Mouse (Mus musculus): ENCODE results near the gene Rab11fip3.
"Not testable (repeated sequence)": the region's sequence is repeated elsewhere in the genome, so short reads cannot be mapped to it uniquely, and the experiment has no call there.

The Rab11fip3 gene

DNA sequence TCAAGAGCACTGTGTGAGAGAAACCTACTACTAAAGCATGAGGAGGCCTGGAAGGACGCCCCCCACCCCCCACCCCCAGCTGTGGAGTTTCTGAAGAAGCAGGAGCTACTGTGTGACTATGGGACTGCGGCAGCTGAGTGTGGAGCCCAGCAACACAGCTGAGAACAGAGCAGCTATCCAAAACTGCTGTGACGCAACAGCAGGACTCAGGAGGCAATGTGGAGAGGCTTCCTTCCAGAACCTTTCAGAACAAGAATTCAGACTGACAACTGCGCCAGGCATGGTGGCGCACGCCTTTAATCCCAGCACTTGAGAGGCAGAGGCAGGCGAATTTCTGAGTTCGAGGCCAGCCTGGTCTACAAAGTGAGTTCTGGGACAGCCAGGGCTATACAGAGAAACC lies 28.6 kb downstream of the Rab11fip3 start:
- DNase-seq (ENCODE audit: extremely low read depth, low read depth): not testable (repeated sequence)

DNA sequence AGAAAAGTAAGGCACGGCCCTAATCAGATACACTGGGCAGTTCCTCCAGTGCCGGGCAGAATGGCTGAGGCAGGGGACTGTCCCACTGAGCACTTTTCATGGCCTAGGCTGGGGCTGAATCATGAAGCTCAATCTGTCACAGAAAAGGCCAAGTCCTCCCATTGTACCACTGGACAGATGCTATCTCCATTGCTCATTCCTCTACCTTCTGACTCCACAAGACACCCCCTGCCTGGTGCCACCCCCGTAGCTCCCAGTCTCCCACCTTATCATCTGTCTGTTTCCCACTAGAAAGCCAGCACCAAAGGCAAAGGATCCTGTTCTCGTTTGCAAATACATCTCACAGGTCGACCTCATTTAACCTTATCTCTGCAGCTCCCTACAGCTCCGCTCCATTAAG lies 37.3 kb downstream of the Rab11fip3 start:
- DNase-seq (ENCODE audit: extremely low read depth, low read depth): no peak

DNA sequence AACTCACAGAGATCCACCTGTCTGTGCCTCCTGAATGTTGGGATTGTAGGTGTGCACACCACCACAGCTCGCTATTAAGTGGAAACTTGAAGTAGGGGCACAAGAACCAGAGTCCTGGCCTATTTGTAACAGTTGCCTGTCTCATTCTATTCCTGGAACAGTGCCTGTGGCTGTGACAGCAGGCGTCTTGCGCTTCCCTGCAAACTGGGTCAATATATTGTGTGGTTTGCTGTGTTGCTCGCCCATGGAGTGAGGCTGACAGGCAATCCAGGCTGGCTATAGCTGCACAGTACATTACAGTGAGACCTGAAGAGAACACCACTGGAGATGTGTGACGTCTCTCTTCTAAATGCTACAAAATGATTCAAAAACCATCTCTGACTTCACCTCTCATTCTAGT lies 37.8 kb downstream of the Rab11fip3 start:
- no peak for DNase-seq (ENCODE audit: extremely low read depth, low read depth)

- DNase-seq (ENCODE audit: extremely low read depth, low read depth): no peak
These were observed 41.1 kb downstream of the Rab11fip3 start for GRCm38 (mm10) chr17:26028261-26028660.

GRCm38 (mm10) chr17:26024674-26025073 lies 44.7 kb downstream of the Rab11fip3 start:
- DNase-seq (ENCODE audit: extremely low read depth, low read depth): no peak

DNA sequence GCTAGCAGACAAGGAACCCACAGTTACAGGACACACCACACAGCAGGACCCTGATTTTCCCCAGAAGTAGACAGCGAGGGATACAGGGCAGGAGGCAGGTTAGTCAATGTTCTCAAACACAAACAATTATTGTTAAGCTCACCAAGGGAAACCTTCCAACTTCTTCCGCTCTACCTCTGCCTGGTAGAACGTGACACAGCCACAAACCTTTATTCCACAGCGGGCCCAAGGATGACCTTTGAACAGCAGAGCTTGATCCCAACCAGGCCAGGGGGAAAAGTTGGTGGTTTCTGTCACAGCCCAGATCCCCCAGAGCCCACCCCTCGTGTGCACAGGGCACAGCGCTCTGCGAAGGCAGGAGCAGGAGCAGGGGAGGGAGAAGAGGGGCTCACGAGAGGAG lies 45.4 kb downstream of the Rab11fip3 start:
- no peak for DNase-seq (ENCODE audit: extremely low read depth, low read depth)

GRCm38 (mm10) chr17:26023181-26023580 lies 46.2 kb downstream of the Rab11fip3 start:
- no peak for DNase-seq (ENCODE audit: extremely low read depth, low read depth)

- no peak for DNase-seq (ENCODE audit: extremely low read depth, low read depth)
These were observed 47.5 kb downstream of the Rab11fip3 start for GRCm38 (mm10) chr17:26021728-26022341.

DNA sequence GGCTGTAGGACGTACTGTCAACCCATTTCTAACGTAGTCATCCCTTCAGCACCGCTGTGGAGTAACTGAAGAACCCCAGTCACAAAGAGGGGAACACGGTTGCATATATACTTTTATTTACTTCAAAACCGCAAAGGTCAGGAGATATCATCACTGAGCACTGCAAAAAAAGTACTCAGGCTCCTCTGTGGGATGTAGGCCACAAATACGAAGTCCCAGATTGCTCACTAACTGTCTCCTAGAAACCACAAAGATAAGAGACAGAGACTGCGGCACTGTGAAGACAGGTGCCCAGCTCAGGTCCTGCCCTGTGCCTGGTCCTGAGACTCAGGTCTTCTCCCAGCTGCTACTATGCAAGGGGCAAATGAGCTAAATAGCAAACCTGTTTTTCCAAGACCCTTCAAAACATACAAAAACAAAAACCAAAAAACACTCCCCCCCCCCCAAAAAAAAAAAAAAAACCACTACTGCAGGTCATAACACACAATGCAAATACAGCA lies 48.5 kb downstream of the Rab11fip3 start:
- no peak for DNase-seq (ENCODE audit: extremely low read depth, low read depth)

GRCm38 (mm10) chr17:26018388-26018787 lies 51.0 kb downstream of the Rab11fip3 start:
- no peak for DNase-seq (ENCODE audit: extremely low read depth, low read depth)

DNA sequence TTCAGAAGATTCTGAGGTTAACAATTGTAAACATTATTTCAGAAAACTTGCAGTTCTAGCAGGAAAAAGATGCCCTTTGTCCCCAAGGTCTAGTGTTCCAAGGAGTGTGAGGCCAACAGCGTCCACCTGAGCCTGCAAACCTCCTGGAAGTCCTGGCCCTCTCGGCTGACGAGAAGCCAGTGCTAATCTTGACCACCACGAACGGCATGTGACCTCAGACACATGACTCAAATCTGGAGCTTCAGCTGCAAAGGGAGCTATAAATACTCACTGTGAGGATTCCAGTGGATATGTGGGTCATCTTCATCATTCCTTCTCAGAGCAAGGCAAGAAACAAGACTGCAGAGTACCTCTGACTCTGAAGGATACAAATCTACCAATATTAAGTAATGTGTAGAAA lies 51.4 kb downstream of the Rab11fip3 start:
- no peak for DNase-seq (ENCODE audit: extremely low read depth, low read depth)

DNA sequence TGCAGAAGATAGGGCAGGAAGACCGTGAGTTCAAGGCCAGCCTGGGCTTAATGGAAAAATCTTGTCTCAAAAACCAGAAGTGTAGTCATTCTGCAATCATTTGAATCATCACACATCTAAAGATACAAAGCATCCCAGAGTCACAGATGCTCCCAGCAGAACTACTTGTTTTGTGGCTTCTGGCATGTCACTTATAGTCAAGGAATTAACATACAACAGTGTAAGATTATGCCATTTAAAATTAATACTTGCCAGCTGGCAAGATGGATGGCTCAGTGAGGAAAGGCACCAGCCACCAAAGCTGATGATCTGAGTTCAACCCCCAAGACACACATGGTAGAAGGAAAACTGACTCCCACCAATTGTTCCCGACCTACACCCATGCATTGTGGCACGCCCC lies 52.3 kb downstream of the Rab11fip3 start:
- no peak for DNase-seq (ENCODE audit: extremely low read depth, low read depth)

DNA sequence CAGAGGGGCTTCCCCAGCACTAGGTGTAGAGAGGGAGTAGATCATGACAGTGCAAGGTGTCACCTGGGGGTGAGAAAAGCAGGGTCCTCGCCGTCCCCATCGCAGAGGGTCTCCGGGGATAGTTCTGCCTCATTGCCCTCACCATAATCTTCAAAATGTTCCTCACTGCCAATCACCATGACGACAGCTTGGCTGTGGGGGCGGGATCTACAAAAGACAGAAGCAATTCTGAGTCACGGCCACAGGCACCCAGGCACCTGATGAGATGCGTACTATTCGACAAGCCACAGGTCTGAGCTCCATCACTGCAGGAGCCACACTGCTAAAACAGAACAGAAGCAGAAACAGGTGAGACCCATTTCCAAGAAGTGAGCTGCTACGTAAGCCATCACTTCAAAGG lies 55.6 kb downstream of the Rab11fip3 start:
- DNase-seq (ENCODE audit: extremely low read depth, low read depth): no peak

DNA sequence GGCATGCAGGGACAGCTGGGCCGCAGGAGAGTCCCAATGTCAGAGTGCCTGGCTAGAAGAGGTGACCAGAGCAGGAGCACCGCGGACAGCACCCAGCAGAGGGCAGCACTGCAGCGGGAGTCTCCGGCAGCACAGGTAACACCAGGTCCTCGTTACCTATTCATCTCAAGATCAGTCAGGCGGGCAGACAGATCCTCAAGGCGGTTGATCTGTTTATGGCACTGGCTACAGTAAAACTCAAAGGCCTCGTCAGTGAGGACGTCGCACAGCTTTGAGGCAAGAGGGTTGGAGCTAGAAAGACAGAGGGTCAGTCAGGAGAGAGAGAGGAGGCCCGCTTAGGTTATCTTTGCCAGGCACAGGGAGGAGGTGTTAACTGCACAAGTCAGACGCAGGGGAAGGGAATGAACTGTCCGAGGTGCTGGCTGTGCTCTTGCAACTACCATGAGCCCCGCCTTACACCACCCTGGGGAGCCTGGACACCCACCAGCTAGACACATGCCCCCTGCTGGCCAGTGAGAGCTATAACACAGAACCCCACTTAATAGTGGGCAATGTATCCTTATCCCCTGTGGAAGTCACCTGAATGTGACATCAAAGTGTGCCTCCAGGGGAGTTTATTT lies 57.4 kb downstream of the Rab11fip3 start:
- DNase-seq (ENCODE audit: extremely low read depth, low read depth): peak; percentile 86

GRCm38 (mm10) chr17:26009540-26009939 lies 59.8 kb downstream of the Rab11fip3 start:
- peak; percentile 63 for DNase-seq (ENCODE audit: extremely low read depth, low read depth)

- DNase-seq (ENCODE audit: extremely low read depth, low read depth): no peak
These were observed 60.6 kb downstream of the Rab11fip3 start for GRCm38 (mm10) chr17:26008787-26009186.

DNA sequence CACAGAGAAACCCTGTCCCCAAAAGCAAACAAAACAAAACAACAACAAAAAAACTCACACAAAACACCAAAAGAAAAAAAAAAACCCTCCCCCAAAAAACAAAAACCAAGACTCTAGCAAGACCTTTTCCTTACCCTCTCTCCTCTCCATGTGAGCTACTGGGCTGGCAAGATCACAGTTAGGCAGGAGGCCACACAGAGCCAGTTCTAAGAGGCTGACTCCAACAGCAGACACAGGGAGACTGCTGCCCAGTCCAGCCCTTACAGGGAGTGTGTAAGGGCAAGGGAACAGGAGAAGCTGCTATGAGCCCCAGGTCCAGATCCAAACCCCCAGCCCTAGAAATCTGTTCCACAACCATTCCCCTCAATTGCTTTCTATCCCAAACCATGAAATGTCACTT lies 61.0 kb downstream of the Rab11fip3 start:
- DNase-seq (ENCODE audit: extremely low read depth, low read depth): no peak

- DNase-seq (ENCODE audit: extremely low read depth, low read depth): no peak
These were observed 61.7 kb downstream of the Rab11fip3 start for GRCm38 (mm10) chr17:26007646-26008045.

DNA sequence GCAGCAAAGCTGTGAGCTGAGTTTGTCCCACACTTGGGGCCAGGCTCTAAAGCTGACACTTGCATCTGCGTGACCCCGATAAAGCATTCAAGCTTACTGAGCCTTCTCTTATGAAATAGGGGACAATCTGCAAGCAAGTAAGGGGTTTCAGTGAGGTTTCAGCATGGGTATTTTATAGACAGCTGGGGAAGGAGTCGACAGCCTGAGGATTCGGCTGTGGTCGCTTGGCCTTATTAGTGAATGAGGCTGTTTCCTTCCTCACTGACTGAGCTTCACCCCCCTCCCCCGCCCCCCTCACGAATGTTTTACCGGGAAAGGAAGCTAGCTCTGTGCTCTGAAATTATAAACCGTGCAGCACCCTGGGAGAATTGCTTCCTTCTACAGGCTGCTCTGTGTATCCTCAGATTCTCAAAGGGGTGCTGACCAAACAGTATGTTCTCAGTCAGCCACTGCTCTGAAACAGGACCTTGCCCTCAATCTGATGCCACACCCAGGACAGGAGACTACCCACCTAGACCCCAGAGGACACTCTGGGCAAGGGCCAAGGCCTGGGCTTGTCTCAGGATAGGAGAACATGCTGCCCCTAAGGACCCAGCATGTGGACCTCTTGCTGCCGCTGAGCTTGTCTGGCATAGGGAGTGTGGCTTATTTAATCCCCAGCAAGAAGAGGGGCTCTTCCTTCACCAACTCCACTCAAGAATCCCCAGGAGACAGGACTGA lies 63.5 kb downstream of the Rab11fip3 start:
- DNase-seq (ENCODE audit: extremely low read depth, low read depth): peak; percentile 98

GRCm38 (mm10) chr17:26004711-26005110 lies 64.6 kb downstream of the Rab11fip3 start:
- no peak for DNase-seq (ENCODE audit: extremely low read depth, low read depth)

GRCm38 (mm10) chr17:26003864-26004263 lies 65.5 kb downstream of the Rab11fip3 start:
- DNase-seq (ENCODE audit: extremely low read depth, low read depth): no peak

DNA sequence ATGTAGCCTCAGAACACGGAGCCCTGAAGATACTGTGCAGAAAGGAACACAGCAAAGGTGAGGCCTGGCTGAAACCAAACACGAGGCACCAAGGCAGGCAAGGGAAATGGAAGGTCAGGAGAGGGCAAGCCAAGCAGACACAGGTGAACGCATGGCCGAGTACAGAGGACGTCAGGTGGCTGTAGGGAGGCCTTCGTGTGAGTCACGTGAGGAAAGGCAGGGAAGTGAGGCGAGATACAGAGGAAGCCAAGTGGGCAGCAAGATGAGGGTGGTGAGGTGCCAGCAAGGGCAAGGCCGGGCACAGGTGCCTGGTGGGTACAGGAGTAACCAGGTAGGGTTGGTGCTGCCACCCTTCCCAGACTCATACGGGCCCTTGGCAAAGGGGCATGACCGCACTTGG lies 70.9 kb downstream of the Rab11fip3 start:
- no peak for DNase-seq (ENCODE audit: extremely low read depth, low read depth)

DNA sequence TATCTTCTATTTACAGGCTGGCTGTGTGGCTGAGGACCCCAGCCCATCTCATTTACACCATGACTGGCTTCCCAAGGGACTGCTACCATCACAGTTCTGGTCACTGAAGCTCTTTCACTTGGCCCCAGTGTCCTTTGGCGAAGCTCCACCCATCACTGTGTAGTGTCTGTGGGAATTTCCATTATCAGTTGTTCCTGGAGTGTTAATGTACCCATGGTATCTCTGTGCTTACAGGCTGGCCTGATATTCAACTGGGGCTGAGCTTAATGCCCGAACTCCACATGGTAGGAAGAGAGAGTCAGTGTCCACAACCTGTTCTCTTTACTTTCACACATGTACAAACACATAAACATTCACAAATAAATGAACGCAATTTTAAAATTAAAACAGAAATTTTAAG lies 75.9 kb downstream of the Rab11fip3 start:
- DNase-seq (ENCODE audit: extremely low read depth, low read depth): no peak

All from MEL-GATA-1-ER (cell line).